ENCODE assay signal across 32 mouse cellular contexts in the genomic region with DNA sequence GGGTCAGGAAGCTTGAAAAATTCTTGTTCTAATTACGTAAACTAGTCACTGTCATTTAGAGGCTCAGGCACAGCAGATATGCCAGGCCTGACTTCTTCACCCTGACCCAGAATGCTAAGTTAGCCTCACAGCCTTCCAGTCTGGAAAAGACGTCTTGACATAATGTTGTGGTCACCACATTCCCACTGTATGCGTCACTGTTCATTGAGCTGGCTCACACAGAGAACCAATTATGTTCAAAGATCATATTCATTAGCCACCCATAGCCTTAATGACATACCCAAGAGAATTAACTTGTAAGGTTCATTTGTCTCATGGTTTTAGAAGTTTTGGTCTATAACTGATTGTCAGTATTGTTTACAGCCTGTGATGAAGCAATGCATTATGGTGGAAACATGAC. TPM values are rescaled to one million over a fixed set of nuclear protein-coding genes. Genes with fewer than 3 reads are reported as not detected.
A peak's percentile ranks its signal among the peaks of the same experiment; 100 is the strongest.
DNase-seq lines count a peak whose midpoint lies in the region; ATAC-seq and TF ChIP-seq lines count a peak whose summit lies in the region.
"Had no signal": no experiment of that assay in that cellular context is flagged by ENCODE, and none has a peak within 500 bp of the region (broad histone marks: within the 10 kb centered on the region; RNA-seq: fewer than 3 reads in every experiment).

No protein-coding gene starts in this region.

- H3K36me3 ChIP-seq in myocyte (ENCODE audit: control insufficient read depth, insufficient read depth), result no peaks in the 10 kb centered on the region
- no peaks in the 10 kb centered on the region for H3K36me3 ChIP-seq in kidney, embryonic 14.5 days (ENCODE audit: control insufficient read depth, insufficient read depth, low read length)
- H3K36me3 ChIP-seq: embryonic facial prominence, embryonic 13.5 days; embryonic facial prominence, embryonic 15.5 days; forebrain, embryonic 10.5 days; forebrain, embryonic 12.5 days; G1E had no signal

- no peak for TF ChIP-seq POLR2A in myocyte (IDR thresholded peaks at IDR 0.05; ENCODE audit: insufficient read length, low read depth)

- WGBS in kidney, embryonic 14.5 days, result 81% methylated on average over 3 of the region's 3 CpGs

- no peak for ATAC-seq in kidney, embryonic 14.5 days (ENCODE audit: low FRiP score, low TSS enrichment)
- ATAC-seq: activated CD4-positive, CD25-positive, alpha-beta regulatory T cell, adult 4 months; CD4-positive, CD25-positive, alpha-beta regulatory T cell, adult 4 months; forebrain, embryonic 14.5 days; forebrain, embryonic 16.5 days; Patski had no signal

- H3K9ac ChIP-seq in kidney, embryonic 14.5 days (ENCODE audit: low read depth, low read length), result no peak overlapping the region
- H3K9ac ChIP-seq: embryonic facial prominence, embryonic 13.5 days; embryonic facial prominence, embryonic 15.5 days; forebrain, embryonic 12.5 days had no signal

- H3K27ac ChIP-seq in kidney, embryonic 14.5 days (ENCODE audit: low read depth, low read length), result no peak overlapping the region
- H3K27ac ChIP-seq: embryonic facial prominence, embryonic 13.5 days; embryonic facial prominence, embryonic 15.5 days; forebrain, embryonic 10.5 days; forebrain, embryonic 12.5 days had no signal

- no peak overlapping the region for H3K4me3 ChIP-seq in myocyte
- H3K4me3 ChIP-seq in kidney, embryonic 14.5 days (ENCODE audit: low read length), result no peak overlapping the region
- H3K4me3 ChIP-seq: embryonic facial prominence, embryonic 13.5 days; embryonic facial prominence, embryonic 15.5 days; erythroblast, embryonic 14.5 days; forebrain, embryonic 10.5 days; forebrain, embryonic 12.5 days had no signal

- H3K27me3 ChIP-seq in myocyte (ENCODE audit: control insufficient read depth, insufficient read depth, insufficient read length), result no peaks in the 10 kb centered on the region
- no peaks in the 10 kb centered on the region for H3K27me3 ChIP-seq in kidney, embryonic 14.5 days (ENCODE audit: control insufficient read depth, insufficient read depth, low read length)
- H3K27me3 ChIP-seq: CH12.LX; embryonic facial prominence, embryonic 13.5 days; embryonic facial prominence, embryonic 15.5 days; forebrain, embryonic 12.5 days; Patski had no signal

- H3ac ChIP-seq in myocyte (ENCODE audit: control insufficient read depth, insufficient read length), result no peak overlapping the region

- H3K4me1 ChIP-seq in kidney, embryonic 14.5 days (ENCODE audit: control insufficient read depth, insufficient read depth, low read length), result no peaks in the 10 kb centered on the region
- H3K4me1 ChIP-seq: embryonic facial prominence, embryonic 13.5 days; embryonic facial prominence, embryonic 15.5 days; forebrain, embryonic 10.5 days; forebrain, embryonic 12.5 days had no signal

- peaks cover 5% of the 10 kb centered on the region for H3K9me3 ChIP-seq in kidney, embryonic 14.5 days (ENCODE audit: control insufficient read depth, low read length)
- H3K9me3 ChIP-seq: G1E had no signal

- no peak overlapping the region for H3K4me2 ChIP-seq in myocyte (ENCODE audit: low read depth)
- no peak overlapping the region for H3K4me2 ChIP-seq in kidney, embryonic 14.5 days (replicated peaks; ENCODE audit: low read depth, low read length)
- H3K4me2 ChIP-seq: embryonic facial prominence, embryonic 13.5 days; embryonic facial prominence, embryonic 15.5 days; forebrain, embryonic 12.5 days had no signal

- no peaks in the 10 kb centered on the region for H3K79me2 ChIP-seq in myocyte (ENCODE audit: control insufficient read depth, insufficient read depth)

- DNase-seq in 3134 (ENCODE audit: extremely low read depth, insufficient read length, low spot score) (peak; percentile 21), 3T3-L1 (ENCODE audit: low read depth, low spot score) (peak; percentile 67)
- DNase-seq in Muller cell, postnatal 12 days (ENCODE audit: inconsistent ontology term), result peak; percentile 69
- no peak for DNase-seq in left cerebral cortex, adult 8-10 months (ENCODE audit: low spot score in 2 of 2)
- no peak for DNase-seq in thymus, postnatal 14 days
- DNase-seq: adrenal gland, adult 8-10 months; adrenal gland, postnatal 14 days; adrenal gland, postnatal 36 days; cerebellum, adult 11-12 months; cerebellum, adult 2 months; cerebellum, adult 9-10 months; cerebellum, postnatal 14 days; cerebellum, postnatal 36 days; embryo, embryonic 11 days had no signal

TF ChIP-seq in myocyte, 11 proteins besides CTCF, POLR2A, EP300 and RAD21:
- no peak for TF ChIP-seq TCF3 (IDR thresholded peaks at IDR 0.05; ENCODE audit: insufficient read length, low read depth)
- no peak for TF ChIP-seq MYOG (IDR thresholded peaks at IDR 0.05; ENCODE audit: control insufficient read depth in 1 of 3, insufficient read depth in 1 of 3, insufficient read length in 2 of 3, low read depth in 2 of 3)
- no peak for TF ChIP-seq USF1 (IDR thresholded peaks at IDR 0.05; ENCODE audit: low read depth)
- TF ChIP-seq MYOD1 (IDR thresholded peaks at IDR 0.05; ENCODE audit: control insufficient read depth in 1 of 3, insufficient read length in 2 of 3, low read depth in 2 of 3), result no peak
- no peak for TF ChIP-seq SRF (IDR thresholded peaks at IDR 0.05; ENCODE audit: control insufficient read depth, insufficient read length, low read depth)
- peak; percentile 21; the same call in 1 of the 2 replicates for TF ChIP-seq CEBPB (IDR thresholded peaks at IDR 0.05; ENCODE audit: insufficient read depth, poor library complexity, severe bottlenecking)
- no peak for TF ChIP-seq TCF12 (IDR thresholded peaks at IDR 0.05; ENCODE audit: insufficient read depth, poor library complexity, severe bottlenecking)
- TF ChIP-seq E2F4 (IDR thresholded peaks at IDR 0.05; ENCODE audit: insufficient read depth), result no peak

RNA-seq across cellular contexts. Expression of a gene that starts 5.4 kb away (rescaled TPM):
- not detected for polyA plus RNA-seq in myocyte (2012; fragmentation: generic; extraction: Trizol)
- not detected for total RNA-seq in left cerebral cortex, adult 8-10 months (2022)
- polyA plus RNA-seq in kidney, embryonic 14.5 days (2014; fragmentation: Nextera tagmentation; extraction: Ambion mirVana), result not detected in 2 replicates
- total RNA-seq: adrenal gland, adult 18-20 months; adrenal gland, adult 8-10 months; adrenal gland, postnatal 14 days; adrenal gland, postnatal 36 days; CH12.LX; common myeloid progenitor, adult 5-6 weeks; G1E had no signal
- polyA plus RNA-seq: activated CD4-positive, CD25-positive, alpha-beta regulatory T cell, adult 4 months; CD4-positive, CD25-positive, alpha-beta regulatory T cell, adult 4 months; cerebellum, adult 2 months; embryonic facial prominence, embryonic 11.5 days; embryonic facial prominence, embryonic 13.5 days; embryonic facial prominence, embryonic 15.5 days; erythroblast, embryonic 14.5 days; forebrain, embryonic 10.5 days; forebrain, embryonic 12.5 days; forebrain, embryonic 14.5 days; forebrain, embryonic 16.5 days; frontal cortex, adult 2 months; G1E; Patski had no signal

RNA-seq across cellular contexts. Expression of a gene that starts 59.5 kb away (rescaled TPM):
- 5.2 TPM for polyA plus RNA-seq in myocyte (2012; fragmentation: generic; extraction: Trizol)
- total RNA-seq in left cerebral cortex, adult 8-10 months (2022), result 10 to 100 TPM; 14.5 to 16.0 (median 15.2) TPM
- 35.6 and 70.6 TPM in 2 replicates for polyA plus RNA-seq in kidney, embryonic 14.5 days (2014; fragmentation: Nextera tagmentation; extraction: Ambion mirVana)

Comparison
In these comparisons a context has a peak if more than half of its experiments do, and no peak if none do; other contexts are left out.
1. DNase-seq: peak in 3134 (single experiment), 3T3-L1 (single experiment) and Muller cell, postnatal 12 days (single experiment); none in left cerebral cortex, adult 8-10 months (0 of 2) and thymus, postnatal 14 days (single experiment).